Mouse (Mus musculus): ENCODE results near the gene Ltb. TPM values are rescaled to one million over a fixed set of nuclear protein-coding genes. Genes with fewer than 3 reads are reported as not detected.

Ltb gene
- 0.58 and 0.78 TPM in 2 replicates for polyA plus RNA-seq (2015; fragmentation: Nextera tagmentation; extraction: Ambion mirVana)

DNA sequence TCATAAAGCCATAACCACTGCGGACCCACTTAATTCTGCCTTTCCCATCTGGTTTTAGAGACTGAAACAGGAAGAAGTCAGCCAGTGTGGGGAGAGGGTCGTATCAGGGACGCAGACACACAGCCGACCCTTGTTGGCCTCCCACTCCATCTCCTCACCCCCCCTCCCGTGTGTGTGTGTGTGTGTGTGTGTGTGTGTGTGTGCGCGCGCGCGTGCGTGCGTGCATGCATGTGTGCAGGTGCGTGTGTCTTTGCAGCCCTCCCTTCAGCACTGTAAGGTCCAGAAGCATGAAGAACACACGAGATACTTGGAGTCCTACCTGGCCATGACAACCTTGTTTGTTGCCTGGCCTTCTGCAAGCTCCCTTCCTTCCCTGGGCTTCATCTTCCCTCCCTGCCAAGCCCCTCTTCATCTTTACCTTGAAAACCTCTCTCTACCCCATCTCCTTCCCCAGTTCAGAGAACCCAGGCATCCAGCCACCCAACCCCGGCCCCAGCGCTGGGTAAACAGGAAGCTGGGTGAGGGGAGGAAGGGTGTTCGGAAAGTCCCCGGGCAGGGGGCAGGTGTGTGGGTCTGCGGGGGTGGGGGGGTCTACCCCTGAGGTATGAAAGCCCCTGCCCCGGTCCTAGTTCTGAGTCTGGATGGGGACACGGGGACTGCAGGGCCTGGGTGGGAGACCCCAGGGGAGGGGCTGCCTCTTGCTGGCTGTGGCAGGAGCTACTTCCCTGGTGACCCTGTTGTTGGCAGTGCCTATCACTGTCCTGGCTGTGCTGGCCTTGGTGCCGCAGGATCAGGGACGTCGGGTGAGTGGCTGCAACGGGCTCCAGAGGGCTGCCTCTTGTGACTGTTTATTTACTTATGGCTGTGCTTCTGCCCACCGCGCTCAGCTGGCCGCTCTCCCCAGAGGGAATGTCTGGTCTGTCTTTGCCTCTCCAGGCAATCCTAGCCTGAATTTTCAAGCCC is at the start of gene Ltb:
Gene Ltb, plus strand, starts transcription at position 559 of the 963 bp plus-strand sequence.
- Histone ChIP-seq H3K27ac (no peak within 1 kb of the TSS), H3K4me2 (no peak within 1 kb of the TSS), H3K36me3 (replicated peaks) (no peaks in the 10 kb centered on the region), H3K4me3 (peak within 1 kb of the TSS; percentile 39; the same call in 1 of the 2 replicates), H3K9ac (no peak within 1 kb of the TSS), H3K4me1 (peaks cover 11% of the 10 kb centered on the region), H3K27me3 (replicated peaks) (peaks cover 32% of the 10 kb centered on the region), H3K9me3 (no peaks in the 10 kb centered on the region)
- WGBS = 76% methylated on average over 28 of the region's 28 CpGs
- ATAC-seq (replicated peaks) = no peak

DNA sequence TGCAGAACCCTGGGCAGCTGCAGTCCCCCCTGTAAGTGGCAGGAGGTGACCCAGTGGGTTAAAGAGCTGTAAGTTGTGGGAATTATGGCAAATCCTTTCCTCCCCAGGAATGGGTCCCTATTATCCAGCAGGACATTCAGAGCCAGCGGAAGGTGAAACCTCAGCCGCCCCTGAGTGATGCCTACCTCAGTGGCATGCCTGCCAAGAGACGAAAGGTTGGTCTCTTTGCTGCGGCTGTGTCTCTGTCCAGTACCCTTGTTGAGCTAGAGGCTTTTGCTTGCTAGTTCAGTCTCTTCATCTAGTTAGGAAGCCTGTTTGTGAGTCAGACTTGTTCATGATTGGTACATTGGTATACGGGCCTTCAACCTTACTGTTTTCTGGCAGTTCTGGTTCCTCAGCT is 48.1 kb upstream of the Ltb start:
- H3K9ac ChIP-seq = no peak overlapping the region
- no peak overlapping the region for H3K27ac ChIP-seq
- no peak overlapping the region for H3K4me2 ChIP-seq
- no peak overlapping the region for H3K4me3 ChIP-seq
- no peaks in the 10 kb centered on the region for H3K4me1 ChIP-seq
- H3K9me3 ChIP-seq = no peaks in the 10 kb centered on the region
- no peak for ATAC-seq (replicated peaks)
- H3K27me3 ChIP-seq (replicated peaks) = no peaks in the 10 kb centered on the region
- H3K36me3 ChIP-seq (replicated peaks) = peaks cover 95% of the 10 kb centered on the region
- 88% methylated on average over 5 of the region's 5 CpGs for WGBS

DNA sequence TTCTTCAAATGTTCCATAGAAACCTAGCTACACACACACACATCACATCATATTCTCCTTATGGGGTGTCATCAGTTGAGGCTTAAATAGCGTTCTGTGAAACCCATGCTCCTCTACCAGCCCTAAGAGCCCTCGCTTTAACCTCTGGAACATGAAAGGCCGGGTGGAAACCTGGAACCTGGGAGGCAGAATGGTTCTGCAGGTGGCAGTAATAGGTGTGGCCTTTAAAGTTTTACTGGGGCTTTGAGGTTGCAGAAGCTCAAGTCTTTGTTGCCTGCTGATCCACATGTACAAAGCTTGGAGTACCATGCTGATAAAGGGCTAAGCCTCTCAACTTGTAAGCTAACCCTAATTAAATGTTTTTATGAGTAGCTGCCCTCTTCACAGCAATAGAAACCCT is 46.9 kb upstream of the Ltb start:
- Histone ChIP-seq H3K36me3 (replicated peaks) (peaks cover 95% of the 10 kb centered on the region), H3K4me2 (no peak overlapping the region), H3K4me3 (no peak overlapping the region), H3K9ac (no peak overlapping the region), H3K27me3 (replicated peaks) (no peaks in the 10 kb centered on the region), H3K4me1 (no peaks in the 10 kb centered on the region), H3K9me3 (no peaks in the 10 kb centered on the region), H3K27ac (peak overlapping the region; percentile 45; the same call in 1 of the 2 replicates)
- WGBS = 65% methylated on average over 3 of the region's 3 CpGs
- no peak for ATAC-seq (replicated peaks)

DNA sequence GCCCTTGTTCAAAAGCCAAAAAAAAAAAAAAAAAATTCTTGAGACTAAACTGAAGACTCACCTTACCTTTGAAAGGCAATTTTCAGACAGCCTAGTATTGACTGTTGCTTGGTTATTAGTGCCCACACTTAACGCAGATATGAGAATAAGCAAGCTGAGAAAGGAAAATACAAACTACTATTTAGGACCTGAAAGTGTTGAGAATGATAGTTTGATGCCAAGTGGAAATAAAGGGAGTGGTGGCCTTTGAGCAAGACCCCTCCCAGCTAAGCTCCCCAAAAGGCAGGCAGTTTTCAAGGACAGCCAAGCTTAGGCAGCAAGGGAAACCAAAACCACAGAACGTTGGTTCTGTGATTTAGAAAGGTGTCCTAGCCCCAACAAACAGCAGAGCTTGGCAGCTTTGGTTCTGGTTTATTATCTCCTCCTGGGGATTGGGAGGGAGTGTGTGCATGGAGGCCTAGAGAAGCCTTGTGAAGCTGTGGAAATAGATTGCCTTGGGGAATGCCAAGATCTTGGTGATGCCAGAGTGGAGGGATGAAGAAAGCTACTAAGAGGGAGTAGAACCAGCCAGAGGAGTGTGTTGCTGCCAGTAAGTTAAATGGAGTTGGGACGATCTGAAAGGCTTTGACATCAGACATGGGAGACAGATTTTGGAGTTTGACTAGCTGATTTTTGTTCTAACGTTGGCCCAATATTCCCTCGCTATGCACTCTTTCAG is 46.2 kb upstream of the Ltb start:
- no peaks in the 10 kb centered on the region for H3K4me1 ChIP-seq
- no peak for ATAC-seq (replicated peaks)
- peaks cover 95% of the 10 kb centered on the region for H3K36me3 ChIP-seq (replicated peaks)
- no peak overlapping the region for H3K9ac ChIP-seq
- no peaks in the 10 kb centered on the region for H3K9me3 ChIP-seq
- 0 out of 2 replicates have a peak overlapping the region, but pooled peaks have one; percentile 45 for H3K27ac ChIP-seq
- H3K4me2 ChIP-seq = no peak overlapping the region
- WGBS = 72% methylated on average over 5 of the region's 5 CpGs
- H3K4me3 ChIP-seq = no peak overlapping the region
- no peaks in the 10 kb centered on the region for H3K27me3 ChIP-seq (replicated peaks)

DNA sequence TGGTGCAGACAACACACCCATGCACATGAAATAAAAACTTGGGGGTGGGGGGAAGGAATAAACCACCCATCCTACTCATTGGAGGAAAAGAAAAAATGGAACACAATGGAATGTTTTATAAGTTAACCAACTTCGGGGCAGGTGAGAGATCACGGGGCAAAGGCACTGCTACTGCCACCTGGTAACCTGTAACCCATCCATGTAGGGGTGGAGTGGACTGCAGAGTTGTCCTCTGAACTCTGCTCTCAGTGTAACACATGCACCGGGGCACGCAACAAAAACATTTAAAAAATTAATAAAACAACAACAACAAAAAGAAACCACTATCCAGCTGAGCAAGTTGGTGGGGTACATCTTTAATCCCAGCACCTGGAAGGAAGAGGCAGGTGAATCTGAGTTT is 42.1 kb upstream of the Ltb start:
- no peak overlapping the region for H3K9ac ChIP-seq
- 92% methylated on average over 4 of the region's 4 CpGs for WGBS
- no peak overlapping the region for H3K27ac ChIP-seq
- peaks cover 95% of the 10 kb centered on the region for H3K36me3 ChIP-seq (replicated peaks)
- H3K9me3 ChIP-seq = no peaks in the 10 kb centered on the region
- no peak overlapping the region for H3K4me3 ChIP-seq
- no peak overlapping the region for H3K4me2 ChIP-seq
- no peak for ATAC-seq (replicated peaks)
- H3K27me3 ChIP-seq (replicated peaks) = no peaks in the 10 kb centered on the region
- H3K4me1 ChIP-seq = no peaks in the 10 kb centered on the region

DNA sequence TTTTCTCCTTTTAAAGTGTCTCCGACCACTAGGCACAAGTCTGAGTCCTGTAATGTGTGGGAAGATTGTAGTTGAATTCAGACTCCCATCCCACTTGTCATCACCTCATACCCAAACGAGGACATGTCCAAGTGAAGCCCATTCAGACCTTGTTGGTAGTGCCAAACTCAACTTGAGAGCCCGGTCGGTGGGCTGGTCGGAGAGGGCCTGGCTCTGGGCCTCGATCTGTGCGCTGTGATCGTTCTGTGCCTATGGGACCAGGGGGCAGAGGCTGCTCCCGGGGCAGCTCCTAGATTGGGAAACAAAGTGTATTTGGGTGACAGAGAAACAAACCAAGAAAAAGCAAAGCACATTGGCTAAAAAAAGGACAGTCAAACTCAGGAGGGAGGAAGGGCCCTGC is 41.2 kb upstream of the Ltb start:
- peaks cover 97% of the 10 kb centered on the region for H3K36me3 ChIP-seq (replicated peaks)
- H3K4me2 ChIP-seq = no peak overlapping the region

DNA sequence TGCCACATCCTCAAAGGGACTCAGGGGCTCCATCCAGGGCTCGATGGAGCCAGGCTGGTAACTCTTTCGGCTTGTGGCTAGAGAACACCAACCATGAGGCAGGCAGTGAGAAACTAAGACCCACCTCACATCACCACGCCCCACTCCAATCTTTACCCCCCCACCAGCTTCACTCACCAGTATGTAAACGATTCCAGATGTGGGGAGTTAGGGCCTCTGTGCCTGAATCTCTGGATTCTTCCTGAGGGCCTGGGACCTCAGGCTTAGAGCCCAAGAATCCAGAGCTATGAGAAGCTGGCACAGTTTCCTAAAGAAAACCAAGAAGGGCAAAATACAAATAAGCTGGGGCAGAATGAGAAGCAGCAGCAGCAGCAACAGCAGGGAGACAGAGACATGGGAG is 40.3 kb upstream of the Ltb start:
- H3K36me3 ChIP-seq (replicated peaks) = peaks cover 97% of the 10 kb centered on the region
- H3K4me3 ChIP-seq = no peak overlapping the region
- no peak overlapping the region for H3K4me2 ChIP-seq
- H3K27me3 ChIP-seq (replicated peaks) = no peaks in the 10 kb centered on the region
- 90% methylated on average over 4 of the region's 4 CpGs for WGBS
- ATAC-seq (replicated peaks) = no peak
- H3K9ac ChIP-seq = no peak overlapping the region
- H3K9me3 ChIP-seq = no peaks in the 10 kb centered on the region
- no peaks in the 10 kb centered on the region for H3K4me1 ChIP-seq
- no peak overlapping the region for H3K27ac ChIP-seq

More for the DNA sequence above, 41.2 kb upstream of the Ltb start:
- Histone ChIP-seq H3K4me1 (no peaks in the 10 kb centered on the region), H3K9me3 (no peaks in the 10 kb centered on the region), H3K27ac (no peak overlapping the region), H3K27me3 (replicated peaks) (no peaks in the 10 kb centered on the region), H3K4me3 (no peak overlapping the region), H3K9ac (no peak overlapping the region)
- 94% methylated on average over 9 of the region's 9 CpGs for WGBS
- no peak for ATAC-seq (replicated peaks)

DNA sequence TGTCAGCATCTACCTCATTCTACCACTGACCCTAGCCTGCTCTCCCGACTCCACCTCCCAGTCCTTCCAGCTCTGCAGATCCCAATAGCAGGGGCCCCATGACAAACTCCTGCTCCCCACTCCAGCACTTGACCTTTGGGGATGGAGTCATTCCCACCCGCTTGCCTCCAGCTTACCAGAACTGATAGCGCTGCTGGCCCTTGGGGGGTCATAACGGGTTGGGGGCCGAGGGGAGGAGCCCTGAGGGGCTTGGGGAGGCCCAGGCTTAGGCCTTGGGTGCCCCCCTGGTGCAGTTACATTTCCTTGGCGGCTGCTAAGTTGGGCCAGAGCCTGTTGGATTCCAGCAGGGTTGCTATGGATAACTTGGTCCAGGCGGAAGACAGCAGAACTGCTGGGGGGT is 39.6 kb upstream of the Ltb start:
- WGBS = 72% methylated on average over 7 of the region's 7 CpGs
- Histone ChIP-seq H3K4me3 (no peak overlapping the region), H3K27me3 (replicated peaks) (no peaks in the 10 kb centered on the region), H3K36me3 (replicated peaks) (peaks cover 97% of the 10 kb centered on the region), H3K4me2 (no peak overlapping the region), H3K4me1 (no peaks in the 10 kb centered on the region), H3K9ac (no peak overlapping the region), H3K9me3 (no peaks in the 10 kb centered on the region), H3K27ac (no peak overlapping the region)
- no peak for ATAC-seq (replicated peaks)

DNA sequence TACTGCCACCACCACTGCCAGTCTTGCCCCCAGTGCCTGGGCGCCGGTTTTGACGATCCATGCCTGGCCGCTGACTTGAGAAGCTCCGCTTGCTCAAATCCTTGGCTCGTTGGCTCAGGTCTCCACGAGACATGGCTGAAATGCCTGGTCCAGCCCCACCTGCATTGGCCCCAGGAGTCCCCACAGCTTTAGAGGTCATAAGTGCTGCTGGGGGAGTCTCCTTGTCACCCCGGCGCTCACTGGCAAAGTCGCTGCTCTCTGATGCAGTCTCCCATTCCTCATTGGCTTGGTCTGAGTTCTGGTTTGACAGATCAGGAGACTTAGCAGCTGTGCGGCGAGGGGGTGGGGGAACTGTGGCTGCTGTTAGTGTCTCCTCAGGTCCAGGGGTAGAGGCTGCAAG is 38.8 kb upstream of the Ltb start:
- WGBS = 93% methylated on average over 12 of the region's 12 CpGs
- ATAC-seq (replicated peaks) = no peak
- peaks cover 95% of the 10 kb centered on the region for H3K36me3 ChIP-seq (replicated peaks)

DNA sequence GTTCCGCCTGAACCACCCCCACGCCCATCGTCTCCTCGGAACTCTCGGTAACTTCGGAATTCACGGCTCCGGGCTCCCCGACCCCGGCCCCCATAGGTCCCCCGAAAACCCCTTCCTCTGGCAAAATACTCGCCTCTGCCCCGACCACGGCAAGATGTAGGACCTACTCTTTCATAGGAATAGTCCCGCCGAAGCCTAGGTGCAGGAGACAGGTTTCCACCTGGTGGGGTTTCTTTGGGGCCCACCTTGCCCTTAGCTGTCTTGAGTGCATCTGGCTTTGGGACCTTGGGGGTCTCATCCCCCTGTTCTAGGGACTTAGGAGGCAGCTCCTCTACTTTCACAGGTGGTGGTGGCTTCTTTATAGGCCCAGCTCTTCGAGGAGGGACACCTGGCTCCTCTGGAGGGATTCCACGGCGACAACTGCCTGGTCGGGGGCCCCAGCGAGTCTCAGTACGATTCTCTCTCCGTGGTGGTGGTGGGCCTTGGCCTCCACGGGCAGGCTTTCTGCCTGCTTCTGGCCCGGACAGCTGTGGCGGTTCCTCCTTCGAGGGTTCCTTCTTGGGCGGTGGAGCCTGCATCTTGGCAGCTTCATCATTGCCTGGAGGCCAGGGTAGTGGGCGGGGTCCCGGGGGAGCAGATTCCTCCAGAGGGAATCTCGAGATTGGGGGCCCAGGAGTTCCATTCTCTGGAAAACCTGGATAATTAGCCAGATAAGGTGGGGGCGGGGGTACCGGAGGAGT is 37.6 kb upstream of the Ltb start:
- H3K4me1 ChIP-seq = peaks cover 6% of the 10 kb centered on the region
- 93% methylated on average over 33 of the region's 33 CpGs for WGBS
- no peak overlapping the region for H3K27ac ChIP-seq
- no peak for ATAC-seq (replicated peaks)
- peaks cover 98% of the 10 kb centered on the region for H3K36me3 ChIP-seq (replicated peaks)
- no peak overlapping the region for H3K9ac ChIP-seq
- H3K4me2 ChIP-seq = no peak overlapping the region
- no peaks in the 10 kb centered on the region for H3K9me3 ChIP-seq
- no peaks in the 10 kb centered on the region for H3K27me3 ChIP-seq (replicated peaks)
- H3K4me3 ChIP-seq = no peak overlapping the region

More for the DNA sequence above, 38.8 kb upstream of the Ltb start:
- H3K4me1 ChIP-seq = no peaks in the 10 kb centered on the region
- no peak overlapping the region for H3K4me2 ChIP-seq
- no peaks in the 10 kb centered on the region for H3K9me3 ChIP-seq
- H3K4me3 ChIP-seq = no peak overlapping the region
- no peaks in the 10 kb centered on the region for H3K27me3 ChIP-seq (replicated peaks)
- no peak overlapping the region for H3K9ac ChIP-seq
- no peak overlapping the region for H3K27ac ChIP-seq

DNA sequence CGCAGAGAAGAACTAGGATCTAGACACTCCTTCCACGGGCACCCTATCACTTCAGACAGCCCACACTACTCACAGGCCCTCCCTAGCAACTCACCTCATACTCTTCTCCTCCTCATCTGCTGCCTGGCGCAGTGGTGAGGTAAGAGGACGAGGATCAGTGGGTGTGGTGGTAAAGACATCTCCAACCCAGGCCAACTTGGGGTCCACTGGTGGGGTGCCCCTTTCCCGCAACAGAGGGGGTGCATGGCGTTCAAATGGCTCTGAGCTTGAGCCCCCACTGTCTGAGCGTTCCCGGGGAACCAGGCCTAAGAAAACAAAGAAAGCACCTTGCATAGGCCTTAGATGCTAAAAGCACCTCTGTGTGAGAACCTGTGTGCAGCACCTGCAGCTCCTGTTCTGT is 37.0 kb upstream of the Ltb start:
- Histone ChIP-seq H3K4me1 (peaks cover 12% of the 10 kb centered on the region), H3K27me3 (replicated peaks) (no peaks in the 10 kb centered on the region), H3K4me2 (no peak overlapping the region), H3K36me3 (replicated peaks) (peaks cover 95% of the 10 kb centered on the region), H3K9me3 (no peaks in the 10 kb centered on the region), H3K27ac (no peak overlapping the region), H3K9ac (no peak overlapping the region), H3K4me3 (no peak overlapping the region)
- ATAC-seq (replicated peaks) = no peak
- 94% methylated on average over 8 of the region's 8 CpGs for WGBS

DNA sequence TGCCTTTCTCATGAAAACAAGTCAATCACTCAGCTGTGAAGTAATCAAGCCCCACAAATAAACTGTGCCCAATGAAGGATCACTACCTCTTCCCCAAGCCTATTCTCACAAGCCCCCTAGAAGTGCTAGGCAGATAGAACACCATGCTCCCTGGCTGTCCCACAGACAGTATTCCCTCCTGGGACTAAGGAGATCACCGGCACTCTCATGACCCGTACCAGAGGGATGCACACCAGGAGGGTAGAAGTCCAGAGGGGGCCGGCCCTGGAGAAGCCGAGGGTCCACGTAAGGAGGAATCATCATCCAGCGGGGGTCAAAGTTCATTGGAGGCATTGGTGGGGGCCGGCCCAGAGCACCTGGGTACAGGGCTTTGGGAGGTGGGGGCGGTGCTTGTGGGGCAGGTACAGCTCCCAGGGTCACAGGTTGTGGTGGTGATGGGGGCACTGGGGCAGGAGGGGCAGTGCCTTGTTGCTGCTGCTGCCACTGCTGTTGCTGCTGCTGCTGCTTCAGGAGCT is 36.5 kb upstream of the Ltb start:
- peaks cover 91% of the 10 kb centered on the region for H3K36me3 ChIP-seq (replicated peaks)
- H3K4me1 ChIP-seq = peaks cover 17% of the 10 kb centered on the region
- no peak overlapping the region for H3K4me3 ChIP-seq
- no peak overlapping the region for H3K4me2 ChIP-seq
- no peak for ATAC-seq (replicated peaks)
- no peaks in the 10 kb centered on the region for H3K27me3 ChIP-seq (replicated peaks)
- H3K27ac ChIP-seq = no peak overlapping the region
- WGBS = 95% methylated on average over 8 of the region's 8 CpGs
- H3K9me3 ChIP-seq = no peaks in the 10 kb centered on the region
- H3K9ac ChIP-seq = no peak overlapping the region
